Mouse (Mus musculus) forebrain, postnatal 0 days (tissue): ENCODE data around the gene Myo15b. TPM values are rescaled to one million over a fixed set of nuclear protein-coding genes. Genes with fewer than 3 reads are reported as not detected.

Source experiments
- ATAC-seq: fragments of 200-750 bp; cut with Nextera tagmentation; 2 replicates; pipeline ENCODE4 v1.8.0; 2017; ENCODE audit warnings: mild to moderate bottlenecking, moderate library complexity
- DNase-seq: peaks from one replicate; pipeline ENCODE4 v3.0.0-alpha.2; 2015
- H3K27ac ChIP-seq: fragments of 300-500 bp; sonication (generic); 2 replicates; pipeline ENCODE4 v1.5.1; 2014; ENCODE audit warnings: low read depth, mild to moderate bottlenecking, antibody characterized with exemption, low read length, moderate library complexity, mixed read lengths
- H3K27me3 ChIP-seq: fragments of 300-500 bp; sonication (generic); 2 replicates; pipeline ENCODE4 v1.6.1; 2014; ENCODE audit warnings: mild to moderate bottlenecking, low read length, mixed read lengths; ENCODE audit not compliant: insufficient read depth
- H3K36me3 ChIP-seq: fragments of 300-500 bp; sonication (generic); 2 replicates; pipeline ENCODE4 v1.6.1; 2014; ENCODE audit warnings: mild to moderate bottlenecking, moderate library complexity; ENCODE audit not compliant: insufficient read depth
- H3K4me1 ChIP-seq: fragments of 300-500 bp; sonication (generic); 2 replicates; pipeline ENCODE4 v1.6.1; 2014; ENCODE audit warnings: antibody characterized with exemption; ENCODE audit not compliant: insufficient read depth
- H3K4me2 ChIP-seq: fragments of 300-500 bp; sonication (generic); 2 replicates; pipeline ENCODE4 v1.6.1; 2014; ENCODE audit warnings: low read depth, mild to moderate bottlenecking, moderate library complexity
- H3K4me3 ChIP-seq: fragments of 300-500 bp; sonication (generic); 2 replicates; pipeline ENCODE4 v1.5.1; 2014; ENCODE audit warnings: low read depth, low read length, mixed read lengths
- H3K9ac ChIP-seq: fragments of 300-500 bp; sonication (generic); 2 replicates; pipeline ENCODE4 v1.6.1; 2014; ENCODE audit warnings: mild to moderate bottlenecking
- H3K9me3 ChIP-seq: fragments of 300-500 bp; sonication (generic); 2 replicates; pipeline ENCODE4 v1.6.1; 2016; ENCODE audit warnings: low read length
- CTCF ChIP-seq: sonication (generic); IDR thresholded peaks from 2 replicates; pipeline ENCODE4 v1.5.1; 2016; ENCODE audit warnings: antibody characterized with exemption, control low read depth, low read depth
- WGBS: fragments of 180-500 bp; shearing (Covaris S2); extraction: QIAGEN DNeasy Blood & Tissue Kit; methylation state at CpG from one replicate; pipeline ENCODE4 v1.1.7; 2014; 5-methylcytosine and 5-hydroxymethylcytosine counted together
- polyA plus RNA-seq: library from polyadenylated mRNA; unstranded; fragments of >200 nt; fragmentation: Nextera tagmentation; extraction: Ambion mirVana; gene quantifications from 2 replicates; pipeline ENCODE4 v1.2.1, GENCODE M21; 2015
- total RNA-seq: library from RNA; depleted of rRNA; stranded (reverse); fragments of >200 nt; gene quantifications from 2 replicates; pipeline ENCODE4 v1.2.3, GENCODE M21; 2014

Myo15b gene
- total and polyA plus RNA-seq, 2 experiments from 2014 or later, result 0.01 TPM; not detected in 1

DNA sequence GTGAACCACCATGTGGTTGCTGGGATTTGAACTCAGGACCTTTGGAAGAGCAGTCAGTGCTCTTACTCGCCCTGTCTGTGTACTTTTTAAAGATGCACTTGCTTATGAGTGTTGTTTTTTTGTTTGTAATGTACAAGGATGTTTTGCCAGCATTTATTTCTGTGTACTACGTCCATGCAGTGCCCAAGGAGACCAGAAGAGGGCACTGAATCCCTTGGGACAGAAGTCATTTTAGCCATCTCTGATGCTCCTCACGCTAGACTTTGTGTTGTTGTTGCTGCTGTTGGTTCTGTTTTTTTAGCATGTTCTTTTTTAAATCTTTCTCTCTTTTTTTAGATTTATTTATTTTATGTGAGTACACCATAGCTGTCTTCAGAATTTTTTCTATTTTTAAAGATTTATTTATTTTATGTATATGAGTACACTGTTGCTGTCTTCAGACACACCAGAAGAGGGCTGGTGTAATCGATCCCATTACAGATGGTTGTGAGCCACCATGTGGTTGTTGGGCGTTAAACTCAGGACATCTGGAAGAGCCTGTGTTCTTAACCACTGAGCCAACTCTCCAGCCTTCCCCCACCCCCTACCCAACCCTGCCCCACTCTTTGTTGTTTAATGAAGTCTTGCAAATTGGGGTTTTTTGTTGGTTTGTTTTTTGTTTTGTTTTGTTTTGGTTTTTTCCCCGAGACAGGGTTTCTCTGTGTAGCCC is 62.1 kb downstream of the Myo15b start:
- Histone ChIP-seq H3K4me3 (no peak overlapping the region), H3K27me3 (no peaks in the 10 kb centered on the region), H3K36me3 (peaks cover 42% of the 10 kb centered on the region), H3K9me3 (no peaks in the 10 kb centered on the region), H3K4me1 (no peaks in the 10 kb centered on the region), H3K4me2 (no peak overlapping the region), H3K9ac (no peak overlapping the region), H3K27ac (no peak overlapping the region)
- WGBS, result 36% methylated on average over 6 of the region's 6 CpGs
- ATAC-seq, result peak; percentile 38; the same call in 1 of the 2 replicates
- peak; percentile 66 for TF ChIP-seq CTCF
- DNase-seq, result peak; percentile 45

DNA sequence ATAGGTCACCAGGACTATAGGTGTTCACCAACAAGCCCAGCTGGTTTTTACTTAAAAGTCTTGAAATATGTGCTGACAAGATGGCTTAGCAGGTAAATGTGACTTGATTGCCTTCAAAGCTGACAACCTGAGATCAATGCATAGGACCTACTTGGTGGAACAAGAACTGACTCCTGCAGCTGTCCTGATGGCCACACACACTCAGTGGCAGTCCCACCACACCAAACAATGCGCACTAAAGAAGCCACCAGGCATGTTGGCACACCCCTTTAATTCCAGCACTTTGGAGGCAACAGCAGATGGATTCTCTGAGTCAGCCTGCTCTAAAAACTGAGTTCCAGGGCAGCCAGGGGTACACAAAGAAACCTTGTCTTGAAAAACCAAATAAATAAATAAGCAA is 63.8 kb downstream of the Myo15b start:
- no peaks in the 10 kb centered on the region for H3K4me1 ChIP-seq
- no peak for DNase-seq
- no peak for ATAC-seq
- TF ChIP-seq CTCF, result no peak
- H3K9me3 ChIP-seq, result no peaks in the 10 kb centered on the region
- whole genome bisulfite sequencing, result 97% methylated on average over 1 of the region's 1 CpGs
- no peak overlapping the region for H3K9ac ChIP-seq
- H3K27me3 ChIP-seq, result no peaks in the 10 kb centered on the region
- no peak overlapping the region for H3K4me2 ChIP-seq
- no peak overlapping the region for H3K4me3 ChIP-seq
- H3K27ac ChIP-seq, result no peak overlapping the region
- H3K36me3 ChIP-seq, result peaks cover 36% of the 10 kb centered on the region

DNA sequence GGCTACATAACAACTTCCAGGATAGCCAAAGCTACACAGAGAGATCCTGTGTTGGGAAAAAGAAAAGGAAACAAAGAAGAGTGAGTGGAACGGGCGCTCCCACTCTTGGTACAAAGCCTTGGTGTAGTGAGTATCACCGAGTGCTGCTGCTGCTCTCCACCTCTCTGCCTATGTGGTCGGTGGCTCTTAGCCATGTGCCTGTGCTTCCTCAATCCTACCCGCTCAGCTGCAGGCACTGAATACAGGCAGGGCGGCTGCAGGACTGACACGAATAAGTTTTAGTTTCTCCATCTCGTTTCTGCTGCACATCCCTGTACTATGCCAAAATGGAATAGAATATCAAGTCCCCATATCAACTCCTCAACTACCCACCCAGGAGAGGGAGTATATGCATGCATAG is 70.8 kb downstream of the Myo15b start:
- DNase-seq, result no peak
- peaks cover 11% of the 10 kb centered on the region; the same call in 1 of the 2 replicates for H3K4me1 ChIP-seq
- H3K27me3 ChIP-seq, result no peaks in the 10 kb centered on the region
- TF ChIP-seq CTCF, result no peak
- H3K4me2 ChIP-seq, result no peak overlapping the region
- peaks cover 29% of the 10 kb centered on the region for H3K36me3 ChIP-seq
- H3K9me3 ChIP-seq, result no peaks in the 10 kb centered on the region
- no peak for ATAC-seq
- 90% methylated on average over 8 of the region's 8 CpGs for WGBS
- H3K4me3 ChIP-seq, result no peak overlapping the region
- H3K27ac ChIP-seq, result no peak overlapping the region
- H3K9ac ChIP-seq, result no peak overlapping the region

DNA sequence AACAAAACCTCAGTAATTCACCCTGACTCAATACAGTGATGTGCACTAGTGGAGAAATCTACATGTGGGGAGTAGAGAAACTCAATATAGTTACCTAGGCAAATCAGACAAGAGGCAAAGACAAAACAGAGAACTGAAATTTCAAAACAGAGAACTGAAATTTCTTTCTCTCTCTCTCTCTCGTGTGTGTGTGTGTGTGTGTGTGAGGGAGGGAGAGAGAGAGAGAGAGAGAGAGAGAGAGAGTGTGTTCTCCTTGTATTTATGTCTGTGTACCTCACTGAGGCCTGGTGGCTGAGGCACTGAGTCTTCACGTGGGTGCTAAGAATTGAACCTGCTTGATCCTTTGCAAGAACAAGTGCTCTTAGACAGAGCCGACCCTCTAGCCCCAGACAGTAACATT is 71.6 kb downstream of the Myo15b start:
- H3K36me3 ChIP-seq, result peaks cover 23% of the 10 kb centered on the region
- peaks cover 19% of the 10 kb centered on the region for H3K4me1 ChIP-seq
- H3K27ac ChIP-seq, result no peak overlapping the region
- no peaks in the 10 kb centered on the region for H3K27me3 ChIP-seq
- H3K4me2 ChIP-seq, result no peak overlapping the region
- WGBS, result 71% methylated on average over 3 of the region's 3 CpGs
- no peak overlapping the region for H3K9ac ChIP-seq
- TF ChIP-seq CTCF, result no peak
- H3K9me3 ChIP-seq, result no peaks in the 10 kb centered on the region
- H3K4me3 ChIP-seq, result no peak overlapping the region
- DNase-seq (no peak), ATAC-seq (no peak)

DNA sequence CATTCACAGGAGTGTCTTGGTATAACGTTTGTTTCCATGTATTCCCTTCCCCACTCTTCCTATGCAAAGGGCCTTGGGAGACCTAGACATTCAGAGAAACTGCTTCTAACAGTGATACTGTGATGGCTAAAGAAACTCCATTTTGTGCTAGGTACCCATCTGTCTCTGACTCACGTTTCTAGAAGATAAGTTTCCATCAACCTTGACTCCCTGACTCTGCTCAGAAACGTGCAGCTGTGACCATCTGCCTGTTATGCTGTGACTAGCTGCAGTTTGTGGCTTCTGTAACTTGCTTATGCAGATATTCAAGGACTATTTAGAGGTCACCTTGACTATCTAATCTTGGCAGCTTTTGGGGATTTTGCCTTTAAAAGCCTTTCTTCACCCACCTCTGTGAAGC is 73.0 kb downstream of the Myo15b start:
- Histone ChIP-seq H3K9ac (no peak overlapping the region), H3K9me3 (no peaks in the 10 kb centered on the region), H3K4me3 (no peak overlapping the region), H3K4me1 (peaks cover 21% of the 10 kb centered on the region), H3K36me3 (peaks cover 22% of the 10 kb centered on the region), H3K4me2 (no peak overlapping the region), H3K27ac (no peak overlapping the region), H3K27me3 (no peaks in the 10 kb centered on the region)
- no peak for ATAC-seq
- 74% methylated on average over 3 of the region's 3 CpGs for WGBS
- TF ChIP-seq CTCF, result no peak
- DNase-seq, result no peak

DNA sequence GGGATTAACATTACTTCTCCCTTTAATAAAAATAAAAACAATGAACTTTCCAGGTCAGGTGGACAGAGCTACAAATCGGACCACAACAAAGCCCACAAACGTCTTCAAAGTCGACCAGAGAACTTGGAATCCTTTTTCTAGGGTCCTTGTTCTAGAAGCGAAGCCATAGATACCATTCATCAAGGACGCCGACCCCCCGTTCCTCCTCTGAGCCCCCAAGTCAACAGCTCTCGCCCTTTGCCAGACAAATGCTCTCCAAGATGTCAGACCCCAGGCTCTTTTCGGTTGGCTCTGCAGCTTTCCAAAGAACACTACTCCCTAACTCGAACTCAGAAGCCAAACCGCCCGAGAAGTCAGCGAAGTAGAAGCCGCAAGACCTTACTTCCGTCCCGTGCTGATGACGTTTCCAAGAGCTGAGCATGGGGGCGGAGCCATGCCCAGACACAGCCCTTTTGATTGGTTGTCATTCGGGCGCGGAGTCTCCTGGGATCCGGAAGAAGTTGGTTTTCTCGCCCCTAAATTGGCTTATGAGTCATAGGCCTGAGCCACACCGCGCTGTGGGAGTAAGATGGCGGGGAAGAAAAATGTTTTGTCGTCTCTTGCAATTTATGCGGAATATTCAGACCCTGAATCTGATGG is 75.0 kb downstream of the Myo15b start, which contains the start of the genes Sap30bp and Recql5:
Gene Sap30bp, plus strand, starts transcription at position 175 of the 639 bp plus-strand sequence.
Gene Recql5, minus strand, starts transcription at position 370 of the 639 bp plus-strand sequence.
- TF ChIP-seq CTCF, result no peak
- peaks cover 21% of the 10 kb centered on the region for H3K4me1 ChIP-seq
- H3K9me3 ChIP-seq, result no peaks in the 10 kb centered on the region
- peaks cover 20% of the 10 kb centered on the region for H3K36me3 ChIP-seq
- no peaks in the 10 kb centered on the region for H3K27me3 ChIP-seq
- H3K9ac ChIP-seq, result peak within 1 kb of the TSS; percentile 76
- H3K4me2 ChIP-seq, result peak within 1 kb of the TSS; percentile 77
- WGBS, result under 1% methylated on average over 28 of the region's 28 CpGs
- H3K4me3 ChIP-seq, result peak within 1 kb of the TSS; percentile 75
- ATAC-seq (peak; percentile 100), DNase-seq (peak; percentile 99)
- H3K27ac ChIP-seq, result peak within 1 kb of the TSS; percentile 75

DNA sequence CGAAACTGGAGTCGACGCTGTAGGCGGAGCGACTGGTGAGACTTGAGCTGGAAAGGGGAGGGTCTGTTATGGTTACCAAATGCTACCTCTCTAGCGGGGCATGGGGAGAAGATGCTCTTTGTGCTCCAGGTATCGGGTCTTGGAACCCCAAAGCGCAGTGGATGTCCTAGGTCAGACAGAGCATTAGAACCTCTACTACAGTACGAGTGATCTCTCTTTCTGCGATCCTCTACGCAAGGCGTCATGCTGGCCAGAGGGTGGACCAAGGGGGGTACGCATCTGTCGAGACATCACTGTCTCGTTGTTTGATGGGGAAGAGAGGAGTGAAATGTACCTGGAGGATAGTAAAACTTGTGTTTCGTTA is 75.5 kb downstream of the Myo15b start:
- Histone ChIP-seq H3K27me3 (no peaks in the 10 kb centered on the region), H3K4me3 (peak overlapping the region; percentile 75), H3K36me3 (peaks cover 19% of the 10 kb centered on the region), H3K4me2 (peak overlapping the region; percentile 77), H3K27ac (peak overlapping the region; percentile 75), H3K4me1 (peaks cover 21% of the 10 kb centered on the region), H3K9me3 (no peaks in the 10 kb centered on the region), H3K9ac (peak overlapping the region; percentile 76)
- ATAC-seq (peak; percentile 30), DNase-seq (no peak)
- no peak for TF ChIP-seq CTCF
- 1% methylated on average over 16 of the region's 16 CpGs for WGBS
